ENCODE assay signal across 26 mouse cellular contexts in genomic region chr2:157118556-157118955, GRCm38 (mm10). TPM values are rescaled to one million over a fixed set of nuclear protein-coding genes. Genes with fewer than 3 reads are reported as not detected.
A peak's percentile ranks its signal among the peaks of the same experiment; 100 is the strongest.
DNase-seq lines count a peak whose midpoint lies in the region; ATAC-seq and TF ChIP-seq lines count a peak whose summit lies in the region.
"Had no signal": no experiment of that assay in that cellular context is flagged by ENCODE, and none has a peak within 500 bp of the region (broad histone marks: within the 10 kb centered on the region; RNA-seq: fewer than 3 reads in every experiment).

No protein-coding gene starts in this region.

- peak; percentile 15; the same call in 1 of the 2 replicates for ATAC-seq in intestine, embryonic 14.5 days (replicated peaks; ENCODE audit: low FRiP score, low TSS enrichment, low read depth)
- no peak for ATAC-seq in intestine, postnatal 0 days
- ATAC-seq in intestine, embryonic 16.5 days = peak; percentile 76; the same call in 1 of the 2 replicates
- ATAC-seq in stomach, embryonic 15.5 days (ENCODE audit: insufficient read depth, low FRiP score, low read depth) = peak; percentile 81; the same call in 1 of the 2 replicates
- peak; percentile 63; the same call in 1 of the 2 replicates for ATAC-seq in stomach, postnatal 0 days (ENCODE audit: low FRiP score, low TSS enrichment)
- ATAC-seq: forebrain, embryonic 14.5 days; forebrain, embryonic 16.5 days had no signal

- no peak for DNase-seq in intestine, embryonic 14.5 days (ENCODE audit: low spot score)
- DNase-seq in stomach, postnatal 0 days (ENCODE audit: low spot score) = no peak
- DNase-seq in midbrain, embryonic 10.5 days (ENCODE audit: low spot score) = no peak
- no peak for DNase-seq in frontal cortex, postnatal 25 days (ENCODE audit: low spot score in 2 of 2)
- no peak for DNase-seq in cerebellum, adult 2 months
- DNase-seq: adrenal gland, adult 2 months; adrenal gland, postnatal 10 days; adrenal gland, postnatal 25 days; cerebellum, adult 11-12 months; cerebellum, adult 8-10 months; cerebellum, adult 9-11 months; cerebellum, postnatal 14 days; cerebellum, postnatal 36 days; embryo, embryonic 11 days had no signal

- no peak for TF ChIP-seq POLR2A in cerebellum, adult 2 months (IDR thresholded peaks at IDR 0.05; ENCODE audit: borderline replicate concordance, insufficient read depth, low read length)

- no peak overlapping the region for H3K27ac ChIP-seq in intestine, embryonic 14.5 days (ENCODE audit: low read depth)
- H3K27ac ChIP-seq in intestine, postnatal 0 days (ENCODE audit: low read depth, low read length) = no peak overlapping the region
- H3K27ac ChIP-seq in intestine, embryonic 16.5 days (ENCODE audit: low read length) = no peak overlapping the region
- peak overlapping the region; percentile 44; the same call in 1 of the 2 replicates for H3K27ac ChIP-seq in stomach, embryonic 15.5 days
- no peak overlapping the region for H3K27ac ChIP-seq in stomach, postnatal 0 days (replicated peaks)
- no peak overlapping the region for H3K27ac ChIP-seq in midbrain, embryonic 10.5 days (replicated peaks)
- no peak overlapping the region for H3K27ac ChIP-seq in cerebellum, adult 2 months (ENCODE audit: insufficient read depth, low read length)
- H3K27ac ChIP-seq: embryonic facial prominence, embryonic 13.5 days; embryonic facial prominence, embryonic 15.5 days; forebrain, embryonic 10.5 days had no signal

- no peaks in the 10 kb centered on the region for H3K4me1 ChIP-seq in intestine, embryonic 14.5 days (replicated peaks; ENCODE audit: control insufficient read depth, insufficient read depth, low read length)
- no peaks in the 10 kb centered on the region for H3K4me1 ChIP-seq in intestine, postnatal 0 days (replicated peaks; ENCODE audit: control insufficient read depth, insufficient read depth, low read length)
- H3K4me1 ChIP-seq in intestine, embryonic 16.5 days (ENCODE audit: control insufficient read depth, insufficient read depth, low read length) = no peaks in the 10 kb centered on the region
- H3K4me1 ChIP-seq in stomach, embryonic 15.5 days = no peaks in the 10 kb centered on the region
- no peaks in the 10 kb centered on the region for H3K4me1 ChIP-seq in stomach, postnatal 0 days (replicated peaks; ENCODE audit: control insufficient read depth, insufficient read depth)
- H3K4me1 ChIP-seq in midbrain, embryonic 10.5 days = no peaks in the 10 kb centered on the region
- no peaks in the 10 kb centered on the region for H3K4me1 ChIP-seq in cerebellum, adult 2 months (ENCODE audit: control insufficient read depth, insufficient read depth, low read length)
- H3K4me1 ChIP-seq: embryonic facial prominence, embryonic 13.5 days; embryonic facial prominence, embryonic 15.5 days; forebrain, embryonic 10.5 days had no signal

- WGBS in intestine, embryonic 14.5 days = 62% methylated on average over 4 of the region's 4 CpGs
- WGBS in intestine, postnatal 0 days = 33% methylated on average over 4 of the region's 4 CpGs
- 57% methylated on average over 4 of the region's 4 CpGs for WGBS in intestine, embryonic 16.5 days
- WGBS in stomach, embryonic 15.5 days = 78% methylated on average over 4 of the region's 4 CpGs
- WGBS in stomach, postnatal 0 days = 50% methylated on average over 4 of the region's 4 CpGs
- 94% methylated on average over 4 of the region's 4 CpGs for WGBS in midbrain, embryonic 10.5 days
- WGBS in cerebellum, adult 2 months = 91% methylated on average over 4 of the region's 4 CpGs

- no peak overlapping the region for H3K4me3 ChIP-seq in intestine, embryonic 14.5 days (ENCODE audit: low read depth, low read length)
- H3K4me3 ChIP-seq in intestine, postnatal 0 days (ENCODE audit: low read depth, low read length) = no peak overlapping the region
- no peak overlapping the region for H3K4me3 ChIP-seq in intestine, embryonic 16.5 days (ENCODE audit: low read length)
- H3K4me3 ChIP-seq in stomach, embryonic 15.5 days (replicated peaks) = no peak overlapping the region
- H3K4me3 ChIP-seq in stomach, postnatal 0 days (ENCODE audit: low read depth, low read length) = no peak overlapping the region
- no peak overlapping the region for H3K4me3 ChIP-seq in midbrain, embryonic 10.5 days
- H3K4me3 ChIP-seq in cerebellum, adult 2 months (replicated peaks; ENCODE audit: insufficient read depth, low read depth, low read length) = no peak overlapping the region
- H3K4me3 ChIP-seq: embryonic facial prominence, embryonic 13.5 days; embryonic facial prominence, embryonic 15.5 days; erythroblast, embryonic 14.5 days; forebrain, embryonic 10.5 days had no signal

- no peak overlapping the region for H3K9ac ChIP-seq in intestine, embryonic 14.5 days (ENCODE audit: low read length)
- no peak overlapping the region for H3K9ac ChIP-seq in intestine, postnatal 0 days (ENCODE audit: low read depth, low read length)
- no peak overlapping the region for H3K9ac ChIP-seq in intestine, embryonic 16.5 days (ENCODE audit: low read depth, low read length)
- no peak overlapping the region for H3K9ac ChIP-seq in stomach, embryonic 15.5 days
- H3K9ac ChIP-seq in stomach, postnatal 0 days (ENCODE audit: low read length) = no peak overlapping the region
- H3K9ac ChIP-seq: embryonic facial prominence, embryonic 13.5 days; embryonic facial prominence, embryonic 15.5 days had no signal

- TF ChIP-seq CTCF in intestine, postnatal 0 days (IDR thresholded peaks at IDR 0.05; ENCODE audit: low read depth) = no peak
- no peak for TF ChIP-seq CTCF in stomach, postnatal 0 days (IDR thresholded peaks at IDR 0.05; ENCODE audit: low read depth)
- TF ChIP-seq CTCF in cerebellum, adult 2 months (IDR thresholded peaks at IDR 0.05; ENCODE audit: borderline replicate concordance, insufficient read depth, low read depth, low read length) = no peak

- H3K36me3 ChIP-seq in intestine, embryonic 14.5 days (ENCODE audit: control insufficient read depth, insufficient read depth, low read length) = peaks cover 45% of the 10 kb centered on the region
- H3K36me3 ChIP-seq in intestine, postnatal 0 days (ENCODE audit: control insufficient read depth, insufficient read depth) = peaks cover 46% of the 10 kb centered on the region
- 0 out of 2 replicates have a peak, but pooled peaks cover 3% of the 10 kb centered on the region for H3K36me3 ChIP-seq in intestine, embryonic 16.5 days (ENCODE audit: control insufficient read depth, insufficient read depth, low read length)
- peaks cover 5% of the 10 kb centered on the region; the same call in 1 of the 2 replicates for H3K36me3 ChIP-seq in stomach, embryonic 15.5 days
- H3K36me3 ChIP-seq in stomach, postnatal 0 days (ENCODE audit: control insufficient read depth, insufficient read depth, low read length) = peaks cover 9% of the 10 kb centered on the region
- H3K36me3 ChIP-seq in midbrain, embryonic 10.5 days = peaks cover 64% of the 10 kb centered on the region

- TF ChIP-seq EP300 in stomach, postnatal 0 days (optimal IDR thresholded peaks at IDR 0.05) = no peak

- H3K9me3 ChIP-seq in intestine, embryonic 14.5 days (ENCODE audit: control insufficient read depth, low read length) = no peaks in the 10 kb centered on the region
- H3K9me3 ChIP-seq in intestine, postnatal 0 days (ENCODE audit: control insufficient read depth) = no peaks in the 10 kb centered on the region
- H3K9me3 ChIP-seq in intestine, embryonic 16.5 days (ENCODE audit: control insufficient read depth, low read length) = no peaks in the 10 kb centered on the region
- H3K9me3 ChIP-seq in stomach, embryonic 15.5 days = no peaks in the 10 kb centered on the region
- no peaks in the 10 kb centered on the region for H3K9me3 ChIP-seq in stomach, postnatal 0 days (ENCODE audit: control insufficient read depth, low read length)
- no peaks in the 10 kb centered on the region for H3K9me3 ChIP-seq in midbrain, embryonic 10.5 days (replicated peaks)
- H3K9me3 ChIP-seq: embryonic facial prominence, embryonic 13.5 days; embryonic facial prominence, embryonic 15.5 days; forebrain, embryonic 10.5 days had no signal

- no peak overlapping the region for H3K4me2 ChIP-seq in intestine, embryonic 14.5 days (ENCODE audit: low read length)
- H3K4me2 ChIP-seq in intestine, postnatal 0 days (replicated peaks; ENCODE audit: low read depth) = no peak overlapping the region
- no peak overlapping the region for H3K4me2 ChIP-seq in intestine, embryonic 16.5 days (ENCODE audit: low read depth, low read length)
- no peak overlapping the region for H3K4me2 ChIP-seq in stomach, embryonic 15.5 days
- no peak overlapping the region for H3K4me2 ChIP-seq in stomach, postnatal 0 days (replicated peaks; ENCODE audit: low read depth)
- H3K4me2 ChIP-seq: embryonic facial prominence, embryonic 13.5 days; embryonic facial prominence, embryonic 15.5 days had no signal

- no peaks in the 10 kb centered on the region for H3K27me3 ChIP-seq in intestine, embryonic 14.5 days (replicated peaks; ENCODE audit: control insufficient read depth, insufficient read depth, low read length)
- H3K27me3 ChIP-seq in intestine, postnatal 0 days (replicated peaks; ENCODE audit: control insufficient read depth, insufficient read depth, low read length) = no peaks in the 10 kb centered on the region
- H3K27me3 ChIP-seq in intestine, embryonic 16.5 days (replicated peaks; ENCODE audit: control insufficient read depth, insufficient read depth, low read length) = no peaks in the 10 kb centered on the region
- H3K27me3 ChIP-seq in stomach, embryonic 15.5 days (replicated peaks) = no peaks in the 10 kb centered on the region
- no peaks in the 10 kb centered on the region for H3K27me3 ChIP-seq in stomach, postnatal 0 days (ENCODE audit: control insufficient read depth, insufficient read depth, low read length)
- H3K27me3 ChIP-seq in midbrain, embryonic 10.5 days (ENCODE audit: low read depth, poor library complexity, severe bottlenecking) = no peaks in the 10 kb centered on the region
- no peaks in the 10 kb centered on the region for H3K27me3 ChIP-seq in cerebellum, adult 2 months (ENCODE audit: control insufficient read depth, insufficient read depth, low read length)
- H3K27me3 ChIP-seq: embryonic facial prominence, embryonic 13.5 days; embryonic facial prominence, embryonic 15.5 days had no signal

RNA-seq across cellular contexts. Expression of gene Samhd1, which starts 16.5 kb away (rescaled TPM):
- polyA plus RNA-seq in intestine, embryonic 14.5 days (2014; fragmentation: Nextera tagmentation; extraction: Ambion mirVana) = 28.1 and 28.7 TPM in 2 replicates
- 29.4 and 33.7 TPM in 2 replicates for polyA plus RNA-seq in intestine, postnatal 0 days (2015; fragmentation: Nextera tagmentation; extraction: Ambion mirVana)
- 22.0 and 22.3 TPM in 2 replicates for polyA plus RNA-seq in intestine, embryonic 16.5 days (2015; fragmentation: Nextera tagmentation; extraction: Ambion mirVana)
- polyA plus RNA-seq in stomach, embryonic 15.5 days (2015; fragmentation: Nextera tagmentation; extraction: Ambion mirVana) = 27.1 and 28.9 TPM in 2 replicates
- 16.1 and 17.4 TPM in 2 replicates for polyA plus RNA-seq in stomach, postnatal 0 days (2015; fragmentation: Nextera tagmentation; extraction: Ambion mirVana)
- polyA plus RNA-seq in midbrain, embryonic 10.5 days (2016; fragmentation: Nextera tagmentation; extraction: Ambion mirVana) = 21.2 and 22.9 TPM in 2 replicates
- 22.4 and 22.6 TPM in 2 replicates for polyA plus RNA-seq in cerebellum, adult 2 months (2012; rRNA removed)

RNA-seq across cellular contexts. Expression of gene Tldc2, which starts 31.7 kb away (rescaled TPM):
- polyA plus RNA-seq in intestine, embryonic 14.5 days (2014; fragmentation: Nextera tagmentation; extraction: Ambion mirVana) = not detected in 2 replicates
- polyA plus RNA-seq in intestine, postnatal 0 days (2015; fragmentation: Nextera tagmentation; extraction: Ambion mirVana) = not detected in 2 replicates
- polyA plus RNA-seq in intestine, embryonic 16.5 days (2015; fragmentation: Nextera tagmentation; extraction: Ambion mirVana) = not detected in 2 replicates
- polyA plus RNA-seq in stomach, embryonic 15.5 days (2015; fragmentation: Nextera tagmentation; extraction: Ambion mirVana) = not detected in 2 replicates
- polyA plus RNA-seq in stomach, postnatal 0 days (2015; fragmentation: Nextera tagmentation; extraction: Ambion mirVana) = not detected in 2 replicates
- not detected in 2 replicates for polyA plus RNA-seq in midbrain, embryonic 10.5 days (2016; fragmentation: Nextera tagmentation; extraction: Ambion mirVana)
- polyA plus RNA-seq in cerebellum, adult 2 months (2012; rRNA removed) = 6.0 and 7.1 TPM in 2 replicates
- polyA plus RNA-seq: brain, embryonic 14.5 days; C2C12; embryonic facial prominence, embryonic 11.5 days; embryonic facial prominence, embryonic 13.5 days; embryonic facial prominence, embryonic 15.5 days; erythroblast, embryonic 14.5 days; forebrain, embryonic 10.5 days; forebrain, embryonic 14.5 days; forebrain, embryonic 16.5 days had no signal

RNA-seq across cellular contexts. Expression of gene Soga1, which starts 39.5 kb away (rescaled TPM):
- polyA plus RNA-seq in intestine, embryonic 14.5 days (2014; fragmentation: Nextera tagmentation; extraction: Ambion mirVana) = 4.7 and 6.1 TPM in 2 replicates
- 0.90 TPM in 2 replicates for polyA plus RNA-seq in intestine, postnatal 0 days (2015; fragmentation: Nextera tagmentation; extraction: Ambion mirVana)
- 1.2 and 1.3 TPM in 2 replicates for polyA plus RNA-seq in intestine, embryonic 16.5 days (2015; fragmentation: Nextera tagmentation; extraction: Ambion mirVana)
- polyA plus RNA-seq in stomach, embryonic 15.5 days (2015; fragmentation: Nextera tagmentation; extraction: Ambion mirVana) = 3.6 and 4.2 TPM in 2 replicates
- polyA plus RNA-seq in stomach, postnatal 0 days (2015; fragmentation: Nextera tagmentation; extraction: Ambion mirVana) = 0.65 and 0.86 TPM in 2 replicates
- 3.6 and 3.7 TPM in 2 replicates for polyA plus RNA-seq in midbrain, embryonic 10.5 days (2016; fragmentation: Nextera tagmentation; extraction: Ambion mirVana)
- polyA plus RNA-seq in cerebellum, adult 2 months (2012; rRNA removed) = 38.3 and 50.1 TPM in 2 replicates
